Mouse (Mus musculus): ENCODE measurements around the gene Ift122. TPM values are rescaled to one million over a fixed set of nuclear protein-coding genes. Genes with fewer than 3 reads are reported as not detected.

Ift122 gene
- total and polyA plus RNA-seq, 3 experiments, result 3.3 to 8.0 TPM; not detected in 1

- Histone ChIP-seq H3K79me2 (ENCODE audit: control insufficient read depth, insufficient read depth, low read length, poor library complexity) (no peaks in the 10 kb centered on the region), H3K9ac (ENCODE audit: control insufficient read depth, low read depth, low read length, poor library complexity, severe bottlenecking) (no peak within 1 kb of the TSS), H3K27me3 (ENCODE audit: control insufficient read depth in 1 of 2, insufficient read depth in 2 of 2, low read length in 2 of 2) (no peaks in the 10 kb centered on the region), H3K4me3 (ENCODE audit: control insufficient read depth in 1 of 2, insufficient read depth in 1 of 2, low read depth in 2 of 2, low read length in 2 of 2) (no peak within 1 kb of the TSS), H3K36me3 (ENCODE audit: control insufficient read depth in 1 of 2, insufficient read depth in 2 of 2, low read length in 2 of 2) (no peaks in the 10 kb centered on the region), H3K4me1 (ENCODE audit: control insufficient read depth in 1 of 2, insufficient read depth in 2 of 2, low read length in 2 of 2) (no peaks in the 10 kb centered on the region), H3K27ac (ENCODE audit: control insufficient read depth, low read depth, low read length) (no peak within 1 kb of the TSS), H3K9me3 (replicated peaks; ENCODE audit: insufficient read depth, low read length) (no peaks in the 10 kb centered on the region)
- DNase-seq (ENCODE audit: low read depth, low spot score), result no peak
- TF ChIP-seq SMC3 (IDR thresholded peaks at IDR 0.05; ENCODE audit: low read depth, low read length), result no peak
- TF ChIP-seq RAD21 (IDR thresholded peaks at IDR 0.05; ENCODE audit: low read depth, low read length), result no peak
- no peak for TF ChIP-seq NRF1 (IDR thresholded peaks at IDR 0.05; ENCODE audit: insufficient read depth, low read depth, low read length, poor library complexity, severe bottlenecking)
- no peak for TF ChIP-seq MAZ (IDR thresholded peaks at IDR 0.05; ENCODE audit: low read depth, low read length)
- TF ChIP-seq RCOR1 (IDR thresholded peaks at IDR 0.05; ENCODE audit: low read depth, low read length), result no peak
- no peak for TF ChIP-seq MXI1 (IDR thresholded peaks at IDR 0.05; ENCODE audit: low read depth, low read length)
These were observed 78.4 kb downstream of the Ift122 start, which contains the start of gene Rho for GRCm38 (mm10) chr6:115931639-115932038. Rho (plus strand) TSS chr6:115931748.

GRCm38 (mm10) chr6:115932391-115932790 lies 79.1 kb downstream of the Ift122 start:
- H3K36me3 ChIP-seq (ENCODE audit: control insufficient read depth in 1 of 2, insufficient read depth in 2 of 2, low read length in 2 of 2), result no peaks in the 10 kb centered on the region
- no peaks in the 10 kb centered on the region for H3K9me3 ChIP-seq (replicated peaks; ENCODE audit: insufficient read depth, low read length)
- no peaks in the 10 kb centered on the region for H3K79me2 ChIP-seq (ENCODE audit: control insufficient read depth, insufficient read depth, low read length, poor library complexity)
- no peaks in the 10 kb centered on the region for H3K4me1 ChIP-seq (ENCODE audit: control insufficient read depth in 1 of 2, insufficient read depth in 2 of 2, low read length in 2 of 2)
- no peak for DNase-seq (ENCODE audit: low read depth, low spot score)
- H3K27ac ChIP-seq (ENCODE audit: control insufficient read depth, low read depth, low read length), result no peak overlapping the region
- H3K4me3 ChIP-seq (ENCODE audit: control insufficient read depth in 1 of 2, insufficient read depth in 1 of 2, low read depth in 2 of 2, low read length in 2 of 2), result no peak overlapping the region
- no peaks in the 10 kb centered on the region for H3K27me3 ChIP-seq (ENCODE audit: control insufficient read depth in 1 of 2, insufficient read depth in 2 of 2, low read length in 2 of 2)
- no peak overlapping the region for H3K9ac ChIP-seq (ENCODE audit: control insufficient read depth, low read depth, low read length, poor library complexity, severe bottlenecking)
- no peak for TF ChIP-seq BHLHE40 (IDR thresholded peaks at IDR 0.05; ENCODE audit: borderline replicate concordance, low read depth, low read length)

GRCm38 (mm10) chr6:115935544-115935943 lies 82.3 kb downstream of the Ift122 start:
- no peaks in the 10 kb centered on the region for H3K79me2 ChIP-seq (ENCODE audit: control insufficient read depth, insufficient read depth, low read length, poor library complexity)
- no peak overlapping the region for H3K9ac ChIP-seq (ENCODE audit: control insufficient read depth, low read depth, low read length, poor library complexity, severe bottlenecking)
- H3K4me1 ChIP-seq (ENCODE audit: control insufficient read depth in 1 of 2, insufficient read depth in 2 of 2, low read length in 2 of 2), result 0 out of 4 replicates have a peak, but pooled peaks cover 0 to under 1% of the 10 kb centered on the region in 2 experiments
- H3K27me3 ChIP-seq (ENCODE audit: control insufficient read depth in 1 of 2, insufficient read depth in 2 of 2, low read length in 2 of 2), result no peaks in the 10 kb centered on the region
- H3K27ac ChIP-seq (ENCODE audit: control insufficient read depth, low read depth, low read length), result no peak overlapping the region
- no peak for TF ChIP-seq TCF12 (IDR thresholded peaks at IDR 0.05; ENCODE audit: low read depth, low read length)
- no peaks in the 10 kb centered on the region for H3K9me3 ChIP-seq (replicated peaks; ENCODE audit: insufficient read depth, low read length)
- DNase-seq (ENCODE audit: low read depth, low spot score), result no peak
- H3K4me3 ChIP-seq (ENCODE audit: control insufficient read depth in 1 of 2, insufficient read depth in 1 of 2, low read depth in 2 of 2, low read length in 2 of 2), result no peak overlapping the region
- no peaks in the 10 kb centered on the region for H3K36me3 ChIP-seq (ENCODE audit: control insufficient read depth in 1 of 2, insufficient read depth in 2 of 2, low read length in 2 of 2)

- no peak overlapping the region for H3K27ac ChIP-seq (ENCODE audit: control insufficient read depth, low read depth, low read length)
- H3K4me1 ChIP-seq (ENCODE audit: control insufficient read depth in 1 of 2, insufficient read depth in 2 of 2, low read length in 2 of 2), result peaks cover 2 to 11% of the 10 kb centered on the region in 2 experiments
- no peaks in the 10 kb centered on the region for H3K27me3 ChIP-seq (ENCODE audit: control insufficient read depth in 1 of 2, insufficient read depth in 2 of 2, low read length in 2 of 2)
- no peak overlapping the region for H3K4me3 ChIP-seq (ENCODE audit: control insufficient read depth in 1 of 2, insufficient read depth in 1 of 2, low read depth in 2 of 2, low read length in 2 of 2)
- H3K79me2 ChIP-seq (ENCODE audit: control insufficient read depth, insufficient read depth, low read length, poor library complexity), result no peaks in the 10 kb centered on the region
- TF ChIP-seq RAD21 (IDR thresholded peaks at IDR 0.05; ENCODE audit: low read depth, low read length) (no peak), ELF1 (IDR thresholded peaks at IDR 0.05; ENCODE audit: low read depth, low read length) (no peak)
- no peak overlapping the region for H3K9ac ChIP-seq (ENCODE audit: control insufficient read depth, low read depth, low read length, poor library complexity, severe bottlenecking)
- no peaks in the 10 kb centered on the region for H3K9me3 ChIP-seq (replicated peaks; ENCODE audit: insufficient read depth, low read length)
- DNase-seq (ENCODE audit: low read depth, low spot score), result no peak
- H3K36me3 ChIP-seq (ENCODE audit: control insufficient read depth in 1 of 2, insufficient read depth in 2 of 2, low read length in 2 of 2), result peaks cover 0 to 9% of the 10 kb centered on the region in 2 experiments; a peak in 2 of 4 replicates
These were observed 84.7 kb downstream of the Ift122 start for GRCm38 (mm10) chr6:115938011-115938410.
